Mouse (Mus musculus) MEL (cell line): ENCODE data around the gene Acot7. TPM values are rescaled to one million over a fixed set of nuclear protein-coding genes. Genes with fewer than 3 reads are reported as not detected.

Source experiments
- DNase-seq: peaks from one replicate; pipeline ENCODE4 v3.0.0; 2011; ENCODE audit warnings: low read depth, low spot score
- H3K27ac ChIP-seq: 2 replicates; pipeline ENCODE4 v1.5.1; 2012; ENCODE audit warnings: low read depth, mild to moderate bottlenecking, control low read depth, low read length, moderate library complexity; ENCODE audit not compliant: control insufficient read depth
- H3K27me3 ChIP-seq, 2 experiments: fragments of 150-350 bp in 1 of 2; sonication (generic) in 1 of 2; 2 replicates each; pipeline ENCODE4 v1.6.1; 2012; ENCODE audit warnings: low read length in 2 of 2, mild to moderate bottlenecking in 2 of 2, improper control_type of control experiment in 1 of 2, moderate library complexity in 1 of 2; ENCODE audit not compliant: insufficient read depth in 2 of 2, control insufficient read depth in 1 of 2
- H3K36me3 ChIP-seq, 2 experiments: 2 replicates each; pipeline ENCODE4 v1.6.1; 2012 to 2014; ENCODE audit warnings: low read length in 2 of 2, improper control_type of control experiment in 1 of 2, inconsistent platforms in 1 of 2, mild to moderate bottlenecking in 1 of 2; ENCODE audit not compliant: insufficient read depth in 2 of 2, control insufficient read depth in 1 of 2
- H3K4me1 ChIP-seq, 2 experiments: fragments of 150-350 bp in 1 of 2; sonication (generic) in 1 of 2; 2 replicates each; pipeline ENCODE4 v1.6.1; 2012; ENCODE audit warnings: low read length in 2 of 2, improper control_type of control experiment in 1 of 2, mild to moderate bottlenecking in 1 of 2; ENCODE audit not compliant: insufficient read depth in 2 of 2, control insufficient read depth in 1 of 2
- H3K4me3 ChIP-seq, 2 experiments: fragments of 150-350 bp in 1 of 2; sonication (generic) in 1 of 2; 2 replicates each; pipeline ENCODE4 v1.5.1; 2012; ENCODE audit warnings: low read depth in 2 of 2, low read length in 2 of 2, mild to moderate bottlenecking in 2 of 2, moderate library complexity in 2 of 2, control low read depth in 1 of 2, improper control_type of control experiment in 1 of 2; ENCODE audit not compliant: control insufficient read depth in 1 of 2, insufficient read depth in 1 of 2
- H3K79me2 ChIP-seq: 2 replicates; pipeline ENCODE4 v1.6.1; 2012; ENCODE audit warnings: mild to moderate bottlenecking, low read length, moderate library complexity; ENCODE audit not compliant: control insufficient read depth, poor library complexity, insufficient read depth
- H3K9ac ChIP-seq: 2 replicates; pipeline ENCODE4 v1.6.1; 2012; ENCODE audit warnings: low read depth, mild to moderate bottlenecking, control low read depth, low read length, moderate library complexity; ENCODE audit not compliant: control insufficient read depth, poor library complexity, severe bottlenecking
- H3K9me3 ChIP-seq: fragments of 150-350 bp; sonication (generic); replicated peaks from 2 replicates; pipeline ENCODE4 v1.6.1; 2012; ENCODE audit warnings: mild to moderate bottlenecking, low read length, improper control_type of control experiment, moderate library complexity; ENCODE audit not compliant: insufficient read depth
- BHLHE40 ChIP-seq: IDR thresholded peaks from 2 replicates; pipeline ENCODE4 v1.6.1; 2012; ENCODE audit warnings: low read depth, mild to moderate bottlenecking, inconsistent platforms, low read length, improper control_type of control experiment, borderline replicate concordance
- CHD1 ChIP-seq: IDR thresholded peaks from 2 replicates; pipeline ENCODE4 v1.6.1; 2012; ENCODE audit warnings: low read depth, mild to moderate bottlenecking, inconsistent platforms, low read length, improper control_type of control experiment
- ELF1 ChIP-seq: IDR thresholded peaks from 2 replicates; pipeline ENCODE4 v1.6.1; 2014; ENCODE audit warnings: low read depth, mild to moderate bottlenecking, inconsistent platforms, low read length, improper control_type of control experiment, moderate library complexity
- EP300 ChIP-seq, 2 experiments: IDR thresholded peaks; 2 replicates each; pipeline ENCODE4 v1.6.1; 2011; ENCODE audit warnings: improper control_type of control experiment in 2 of 2, low read length in 2 of 2, low read depth in 1 of 2, mild to moderate bottlenecking in 1 of 2
- GATA1 ChIP-seq: IDR thresholded peaks from 2 replicates; pipeline ENCODE4 v1.6.1; 2011; ENCODE audit warnings: low read depth, low read length, improper control_type of control experiment
- HCFC1 ChIP-seq: IDR thresholded peaks from 2 replicates; pipeline ENCODE4 v1.6.1; 2012; ENCODE audit warnings: low read depth, mild to moderate bottlenecking, inconsistent platforms, low read length, improper control_type of control experiment, moderate library complexity
- JUND ChIP-seq: IDR thresholded peaks from 2 replicates; pipeline ENCODE4 v1.6.1; 2011; ENCODE audit warnings: low read depth, mild to moderate bottlenecking, improper control_type of control experiment, low read length
- MAX ChIP-seq: IDR thresholded peaks from 2 replicates; pipeline ENCODE4 v1.6.1; 2011; ENCODE audit warnings: low read length, improper control_type of control experiment
- MAZ ChIP-seq: IDR thresholded peaks from 2 replicates; pipeline ENCODE4 v1.6.1; 2012; ENCODE audit warnings: low read depth, mild to moderate bottlenecking, inconsistent platforms, low read length, improper control_type of control experiment
- MEF2A ChIP-seq: IDR thresholded peaks from 2 replicates; pipeline ENCODE4 v1.6.1; 2014; ENCODE audit warnings: low read depth, mild to moderate bottlenecking, inconsistent platforms, low read length, improper control_type of control experiment; ENCODE audit not compliant: poor library complexity, insufficient replicate concordance, severe bottlenecking; ENCODE audit errors: extremely low read depth
- MYB ChIP-seq: IDR thresholded peaks from 2 replicates; pipeline ENCODE4 v1.6.1; 2011; ENCODE audit warnings: mild to moderate bottlenecking, low read depth, low read length, improper control_type of control experiment
- MYC ChIP-seq: IDR thresholded peaks from 2 replicates; pipeline ENCODE4 v1.6.1; 2011; ENCODE audit warnings: low read depth, mild to moderate bottlenecking, low read length, improper control_type of control experiment, moderate library complexity
- NELFE ChIP-seq: IDR thresholded peaks from 2 replicates; pipeline ENCODE4 v1.6.1; 2011; ENCODE audit warnings: low read depth, low read length, improper control_type of control experiment
- NRF1 ChIP-seq: IDR thresholded peaks from 2 replicates; pipeline ENCODE4 v1.6.1; 2014; ENCODE audit warnings: low read depth, mild to moderate bottlenecking, inconsistent platforms, low read length, improper control_type of control experiment, moderate library complexity; ENCODE audit not compliant: poor library complexity, insufficient read depth, severe bottlenecking
- POLR2AphosphoS2 ChIP-seq: IDR thresholded peaks from 2 replicates; pipeline ENCODE4 v1.6.1; 2011; ENCODE audit warnings: low read length, improper control_type of control experiment
- POLR2AphosphoS5 ChIP-seq: IDR thresholded peaks from 2 replicates; pipeline ENCODE4 v1.6.1; 2012; ENCODE audit warnings: low read depth, borderline replicate concordance, mild to moderate bottlenecking, inconsistent platforms, low read length, moderate library complexity, mixed read lengths
- RCOR1 ChIP-seq: IDR thresholded peaks from 2 replicates; pipeline ENCODE4 v1.6.1; 2012; ENCODE audit warnings: low read depth, mild to moderate bottlenecking, inconsistent platforms, low read length, improper control_type of control experiment
- SIN3A ChIP-seq: IDR thresholded peaks from 2 replicates; pipeline ENCODE4 v1.6.1; 2012; ENCODE audit warnings: low read length, improper control_type of control experiment, inconsistent platforms
- SMC3 ChIP-seq: IDR thresholded peaks from 2 replicates; pipeline ENCODE4 v1.6.1; 2011; ENCODE audit warnings: low read depth, low read length, improper control_type of control experiment
- UBTF ChIP-seq: IDR thresholded peaks from 2 replicates; pipeline ENCODE4 v1.6.1; 2012; ENCODE audit warnings: low read depth, mild to moderate bottlenecking, inconsistent platforms, low read length, improper control_type of control experiment, moderate library complexity, borderline replicate concordance; ENCODE audit not compliant: insufficient read depth
- USF2 ChIP-seq, 2 experiments: IDR thresholded peaks; 2 replicates each; pipeline ENCODE4 v1.6.1; 2011 to 2012; ENCODE audit warnings: improper control_type of control experiment in 2 of 2, low read length in 2 of 2, borderline replicate concordance in 1 of 2, inconsistent platforms in 1 of 2, low read depth in 1 of 2, mild to moderate bottlenecking in 1 of 2; ENCODE audit not compliant: insufficient read depth in 1 of 2
- ZC3H11A ChIP-seq: IDR thresholded peaks from 2 replicates; pipeline ENCODE4 v1.6.1; 2012; ENCODE audit warnings: low read depth, mild to moderate bottlenecking, inconsistent platforms, low read length, improper control_type of control experiment
- ZKSCAN1 ChIP-seq: IDR thresholded peaks from 2 replicates; pipeline ENCODE4 v1.6.1; 2012; ENCODE audit warnings: low read depth, mild to moderate bottlenecking, inconsistent platforms, low read length, improper control_type of control experiment, moderate library complexity
- ZMIZ1 ChIP-seq: IDR thresholded peaks from 2 replicates; pipeline ENCODE4 v1.6.1; 2012; ENCODE audit warnings: low read depth, mild to moderate bottlenecking, inconsistent platforms, low read length, improper control_type of control experiment, moderate library complexity
- ZNF384 ChIP-seq: IDR thresholded peaks from 2 replicates; pipeline ENCODE4 v1.6.1; 2012; ENCODE audit warnings: low read depth, mild to moderate bottlenecking, inconsistent platforms, low read length, improper control_type of control experiment
- polyA plus RNA-seq, 2 experiments: library from polyadenylated mRNA; stranded (reverse) in 1 of 2; unstranded in 1 of 2; fragments of >175 nt in 1 of 2; fragments of >200 nt in 1 of 2; gene quantifications; 2 replicates each; pipeline versions ENCODE4 v1.2.1 to v1.2.4; 2012; ENCODE audit warnings: low replicate concordance in 2 of 2, low read depth in 1 of 2; ENCODE audit not compliant: insufficient read length in 2 of 2, insufficient read depth in 1 of 2, missing spikeins in 1 of 2
- total RNA-seq: library from RNA; depleted of rRNA; stranded (reverse); fragments of 300-350 nt; gene quantifications from 2 replicates; pipeline ENCODE4 v1.2.3, GENCODE M21; 2012

The Acot7 gene
- total and polyA plus RNA-seq, 3 experiments: 92.7 to 127 TPM; not detected in 1

GRCm38 (mm10) chr4:152206199-152206598, 28.3 kb downstream of the Acot7 start:
- Histone ChIP-seq H3K36me3 (peaks cover 0 to 14% of the 10 kb centered on the region in 2 experiments; a peak in 3 of 4 replicates), H3K79me2 (peaks cover 8% of the 10 kb centered on the region; the same call in 1 of the 2 replicates), H3K4me3 (no peak overlapping the region), H3K27me3 (no peaks in the 10 kb centered on the region), H3K4me1 (peaks cover 7 to 19% of the 10 kb centered on the region in 2 experiments), H3K27ac (no peak overlapping the region), H3K9ac (no peak overlapping the region), H3K9me3 (no peaks in the 10 kb centered on the region)
- no peak for DNase-seq
- TF ChIP-seq NRF1 (no peak), JUND (no peak), POLR2AphosphoS2 (no peak), ZKSCAN1 (no peak), NELFE (no peak), ZMIZ1 (no peak), MYB (no peak), UBTF (no peak), EP300 (IDR thresholded peaks at IDR 0.05; ENCODE audit: low read depth in 1 of 2, low read length in 2 of 2) (no peak), SMC3 (no peak), POLR2AphosphoS5 (no peak), RCOR1 (no peak), MEF2A (no peak), ELF1 (no peak), CHD1 (no peak), HCFC1 (no peak), SIN3A (no peak)

- H3K27ac ChIP-seq: no peak overlapping the region
Measured at GRCm38 (mm10) chr4:152209623-152210022, 31.7 kb downstream of the Acot7 start.

More at GRCm38 (mm10) chr4:152209623-152210022, 31.7 kb downstream of the Acot7 start:
- no peak overlapping the region for H3K4me3 ChIP-seq
- H3K9me3 ChIP-seq: no peaks in the 10 kb centered on the region
- TF ChIP-seq UBTF: no peak
- TF ChIP-seq BHLHE40: no peak
- TF ChIP-seq ZNF384: no peak
- no peak for TF ChIP-seq EP300 (IDR thresholded peaks at IDR 0.05; ENCODE audit: low read depth in 1 of 2, low read length in 2 of 2)
- TF ChIP-seq SMC3: no peak
- TF ChIP-seq MYC: no peak
- TF ChIP-seq USF2 (IDR thresholded peaks at IDR 0.05; ENCODE audit: borderline replicate concordance in 1 of 2, insufficient read depth in 1 of 2, low read depth in 1 of 2, low read length in 2 of 2): no peak
- no peak for TF ChIP-seq GATA1
- TF ChIP-seq HCFC1: no peak
- no peak for TF ChIP-seq MAX
- no peak for TF ChIP-seq JUND
- TF ChIP-seq POLR2AphosphoS5: no peak
- no peak for TF ChIP-seq MAZ
- TF ChIP-seq ZC3H11A: no peak
- no peak for TF ChIP-seq NRF1
- no peak for TF ChIP-seq SIN3A
- TF ChIP-seq, all 39 proteins: peak for 0
- Histone ChIP-seq H3K4me1 (peaks cover 0 to 3% of the 10 kb centered on the region in 2 experiments; a peak in 3 of 4 replicates), H3K27me3 (no peaks in the 10 kb centered on the region), H3K9ac (no peak overlapping the region), H3K36me3 (no peaks in the 10 kb centered on the region; a peak in 1 of 4 replicates), H3K79me2 (peaks cover 2% of the 10 kb centered on the region; the same call in 1 of the 2 replicates)
- DNase-seq: no peak
